ENCODE assay signal across 9 mouse cellular contexts in genomic region chr19:41442608-41442969, GRCm38 (mm10). TPM values are rescaled to one million over a fixed set of nuclear protein-coding genes. Genes with fewer than 3 reads are reported as not detected.
DNase-seq lines count a peak whose midpoint lies in the region; ATAC-seq lines count a peak whose summit lies in the region.
"Had no signal": no experiment of that assay in that cellular context is flagged by ENCODE, and none has a peak within 500 bp of the region (broad histone marks: within the 10 kb centered on the region; RNA-seq: fewer than 3 reads in every experiment).

No protein-coding gene starts in this region.

- peak; percentile 85 for ATAC-seq in erythroid progenitor cell, adult 5-6 weeks (replicated peaks; ENCODE audit: low FRiP score, poor library complexity, severe bottlenecking)

- no peaks in the 10 kb centered on the region for H3K9me3 ChIP-seq in megakaryocyte, embryonic 14.5 days

- H3K4me3 ChIP-seq in megakaryocyte, embryonic 14.5 days (replicated peaks), result peak overlapping the region; percentile 90
- H3K4me3 ChIP-seq: myocyte had no signal

- DNase-seq in cerebellum, adult 18-20 months, result peak; percentile 34 to 45
- no peak for DNase-seq in cerebellum, adult 9-11 months
- DNase-seq in adrenal gland, postnatal 14 days, result peak; percentile 85
- DNase-seq in heart, postnatal 36 days, result peak; percentile 42 to 68
- peak; percentile 71 for DNase-seq in kidney, postnatal 4 days
- DNase-seq in spleen, adult 18-20 months, result peak; percentile 52 to 73

- H3K4me1 ChIP-seq in megakaryocyte, embryonic 14.5 days, result peaks cover 67% of the 10 kb centered on the region

- intact Hi-C loops in heart, postnatal 36 days (cut with DNase I), result loop anchor here (10.0 kb wide), 1 partner anchor 128 kb away; no protein-coding TSS in a partner anchor

- H3K36me3 ChIP-seq in megakaryocyte, embryonic 14.5 days (replicated peaks; ENCODE audit: low read length), result no peaks in the 10 kb centered on the region

- no peaks in the 10 kb centered on the region for H3K27me3 ChIP-seq in megakaryocyte, embryonic 14.5 days (replicated peaks)

RNA-seq across cellular contexts. Expression of gene Lcor, which starts 39.8 kb away (rescaled TPM):
- 16.6 and 17.7 TPM in 2 replicates for total RNA-seq in adrenal gland, postnatal 14 days (2021)
- total RNA-seq in erythroid progenitor cell, adult 5-6 weeks (2015; ENCODE audit: low replicate concordance), result 16.6 and 26.0 TPM in 2 replicates
- 36.3 and 41.6 TPM in 2 replicates for total RNA-seq in erythroid progenitor cell, adult 5-6 weeks (2017; ENCODE audit: low replicate concordance)
- 10 to 100 TPM; 11.4 to 11.7 TPM for total RNA-seq in heart, postnatal 36 days (2021)
- 0.19 TPM in 1 of 2 replicates, not detected in the other for polyA plus RNA-seq in megakaryocyte, embryonic 14.5 days (2012; ENCODE audit: insufficient read depth, low replicate concordance)

RNA-seq across cellular contexts. Expression of gene Pik3ap1, which starts 57.7 kb away (rescaled TPM):
- total RNA-seq in adrenal gland, postnatal 14 days (2021), result 8.4 and 9.3 TPM in 2 replicates
- 13.8 and 15.9 TPM in 2 replicates for total RNA-seq in erythroid progenitor cell, adult 5-6 weeks (2015; ENCODE audit: low replicate concordance)
- total RNA-seq in erythroid progenitor cell, adult 5-6 weeks (2017; ENCODE audit: low replicate concordance), result 9.6 and 11.8 TPM in 2 replicates
- total RNA-seq in heart, postnatal 36 days (2021), result 1 to 10 TPM; 1.7 to 2.5 TPM
- 1.6 and 6.5 TPM in 2 replicates for polyA plus RNA-seq in megakaryocyte, embryonic 14.5 days (2012; ENCODE audit: insufficient read depth, low replicate concordance)
- polyA plus RNA-seq: myocyte had no signal
